Mouse (Mus musculus): ENCODE results near the gene Rpl23a. TPM values are rescaled to one million over a fixed set of nuclear protein-coding genes. Genes with fewer than 3 reads are reported as not detected.

Gene Rpl23a
- polyA plus RNA-seq, 1 experiment from 2014 or later, result 1,638 TPM

- 54% methylated on average over 2 of the region's 2 CpGs for WGBS
- no peak for TF ChIP-seq CTCF (IDR thresholded peaks at IDR 0.05; ENCODE audit: low read depth)
Measured at GRCm38 (mm10) chr11:78163045-78163444, 20.3 kb downstream of the Rpl23a start.

DNA sequence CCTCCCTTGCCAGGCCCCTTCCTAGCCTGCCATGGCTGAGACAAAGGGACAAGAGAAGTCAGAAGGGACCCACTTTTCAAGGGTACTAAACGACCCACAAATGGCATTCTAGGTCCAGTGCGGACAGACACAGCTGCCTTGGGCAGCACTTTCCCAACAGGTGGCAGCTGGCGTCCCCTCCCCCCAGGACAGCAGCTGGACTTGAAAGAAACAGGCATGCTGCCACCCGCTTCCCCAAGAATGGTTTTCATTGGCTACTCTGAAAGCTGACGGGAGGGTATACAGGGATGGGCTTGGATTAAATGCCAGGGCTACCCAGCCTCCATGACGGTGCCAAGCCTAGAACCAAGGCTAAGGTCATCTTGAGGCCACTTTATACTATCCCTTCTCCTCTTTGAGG lies 20.9 kb downstream of the Rpl23a start:
- 52% methylated on average over 6 of the region's 6 CpGs for WGBS
- DNase-seq (no peak), ATAC-seq (ENCODE audit: insufficient read depth) (no peak)
- H3K9ac ChIP-seq, result 0 out of 2 replicates have a peak overlapping the region, but pooled peaks have one; percentile 0
- TF ChIP-seq CTCF (IDR thresholded peaks at IDR 0.05; ENCODE audit: low read depth), result no peak
- peak overlapping the region; percentile 90 for H3K4me2 ChIP-seq
- peaks cover 10% of the 10 kb centered on the region for H3K4me1 ChIP-seq (ENCODE audit: insufficient read depth)
- no peaks in the 10 kb centered on the region for H3K27me3 ChIP-seq (ENCODE audit: insufficient read depth, low read length)
- H3K36me3 ChIP-seq (ENCODE audit: insufficient read depth), result peaks cover 54% of the 10 kb centered on the region
- 0 out of 2 replicates have a peak overlapping the region, but pooled peaks have one; percentile 99 for H3K27ac ChIP-seq (ENCODE audit: low read depth)
- no peaks in the 10 kb centered on the region for H3K9me3 ChIP-seq (ENCODE audit: low read depth, low read length)
- peak overlapping the region; percentile 100; the same call in 1 of the 2 replicates for H3K4me3 ChIP-seq (ENCODE audit: low read depth, low read length)

More at GRCm38 (mm10) chr11:78163045-78163444, 20.3 kb downstream of the Rpl23a start:
- ATAC-seq (ENCODE audit: insufficient read depth) (no peak), DNase-seq (no peak)
- Histone ChIP-seq H3K4me3 (ENCODE audit: low read depth, low read length) (peak overlapping the region; percentile 100), H3K36me3 (ENCODE audit: insufficient read depth) (peaks cover 49% of the 10 kb centered on the region), H3K4me1 (ENCODE audit: insufficient read depth) (peaks cover 10% of the 10 kb centered on the region), H3K9ac (peak overlapping the region; percentile 99), H3K27ac (ENCODE audit: low read depth) (peak overlapping the region; percentile 99), H3K27me3 (ENCODE audit: insufficient read depth, low read length) (no peaks in the 10 kb centered on the region), H3K4me2 (peak overlapping the region; percentile 90), H3K9me3 (ENCODE audit: low read depth, low read length) (no peaks in the 10 kb centered on the region)

- 49% methylated on average over 4 of the region's 4 CpGs for WGBS
- Histone ChIP-seq H3K9me3 (ENCODE audit: low read depth, low read length) (no peaks in the 10 kb centered on the region), H3K4me2 (peak overlapping the region; percentile 90; the same call in 1 of the 2 replicates), H3K27ac (ENCODE audit: low read depth) (0 out of 2 replicates have a peak overlapping the region, but pooled peaks have one; percentile 27), H3K27me3 (ENCODE audit: insufficient read depth, low read length) (no peaks in the 10 kb centered on the region), H3K4me1 (ENCODE audit: insufficient read depth) (peaks cover 10% of the 10 kb centered on the region), H3K9ac (0 out of 2 replicates have a peak overlapping the region, but pooled peaks have one; percentile 0), H3K4me3 (ENCODE audit: low read depth, low read length) (peak overlapping the region; percentile 10; the same call in 1 of the 2 replicates), H3K36me3 (ENCODE audit: insufficient read depth) (peaks cover 60% of the 10 kb centered on the region)
- DNase-seq (no peak), ATAC-seq (ENCODE audit: insufficient read depth) (no peak)
- no peak for TF ChIP-seq CTCF (IDR thresholded peaks at IDR 0.05; ENCODE audit: low read depth)
Measured at GRCm38 (mm10) chr11:78161968-78162367, 21.4 kb downstream of the Rpl23a start.

DNA sequence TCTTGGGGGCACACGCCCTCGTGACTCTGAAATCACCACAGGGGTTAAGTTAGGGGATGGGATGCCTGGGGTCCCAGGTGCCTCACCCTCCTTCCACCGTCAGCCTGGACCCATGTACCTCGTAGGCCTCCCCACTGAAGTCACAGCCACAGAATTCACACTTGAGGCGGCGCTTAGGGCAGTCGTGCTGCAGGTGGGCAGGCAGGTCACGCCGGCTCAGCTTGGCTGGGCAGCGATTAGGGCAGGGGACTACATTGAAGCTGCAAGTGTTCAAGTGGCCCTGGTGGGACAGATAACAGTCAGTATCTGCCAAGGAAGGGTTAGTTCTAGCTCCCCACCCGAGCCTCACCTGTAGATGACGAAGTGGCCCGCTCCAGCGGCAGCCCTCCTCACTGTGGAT lies 22.2 kb downstream of the Rpl23a start:
- Histone ChIP-seq H3K4me1 (ENCODE audit: insufficient read depth) (peaks cover 10% of the 10 kb centered on the region), H3K9ac (no peak overlapping the region), H3K4me3 (ENCODE audit: low read depth, low read length) (no peak overlapping the region), H3K9me3 (ENCODE audit: low read depth, low read length) (no peaks in the 10 kb centered on the region), H3K4me2 (no peak overlapping the region), H3K27ac (ENCODE audit: low read depth) (no peak overlapping the region), H3K27me3 (ENCODE audit: insufficient read depth, low read length) (no peaks in the 10 kb centered on the region), H3K36me3 (ENCODE audit: insufficient read depth) (peaks cover 68% of the 10 kb centered on the region)
- TF ChIP-seq CTCF (IDR thresholded peaks at IDR 0.05; ENCODE audit: low read depth), result no peak
- DNase-seq (no peak), ATAC-seq (ENCODE audit: insufficient read depth) (no peak)
- 82% methylated on average over 14 of the region's 14 CpGs for WGBS

GRCm38 (mm10) chr11:78160675-78161074 lies 22.7 kb downstream of the Rpl23a start:
- Histone ChIP-seq H3K4me1 (ENCODE audit: insufficient read depth) (peaks cover 6% of the 10 kb centered on the region; the same call in 1 of the 2 replicates), H3K9me3 (ENCODE audit: low read depth, low read length) (no peaks in the 10 kb centered on the region), H3K27ac (ENCODE audit: low read depth) (no peak overlapping the region), H3K4me2 (no peak overlapping the region), H3K27me3 (ENCODE audit: insufficient read depth, low read length) (no peaks in the 10 kb centered on the region), H3K4me3 (ENCODE audit: low read depth, low read length) (no peak overlapping the region), H3K36me3 (ENCODE audit: insufficient read depth) (peaks cover 72% of the 10 kb centered on the region), H3K9ac (no peak overlapping the region)
- TF ChIP-seq CTCF (IDR thresholded peaks at IDR 0.05; ENCODE audit: low read depth), result no peak
- WGBS, result 85% methylated on average over 3 of the region's 3 CpGs
- ATAC-seq (ENCODE audit: insufficient read depth) (no peak), DNase-seq (no peak)

DNA sequence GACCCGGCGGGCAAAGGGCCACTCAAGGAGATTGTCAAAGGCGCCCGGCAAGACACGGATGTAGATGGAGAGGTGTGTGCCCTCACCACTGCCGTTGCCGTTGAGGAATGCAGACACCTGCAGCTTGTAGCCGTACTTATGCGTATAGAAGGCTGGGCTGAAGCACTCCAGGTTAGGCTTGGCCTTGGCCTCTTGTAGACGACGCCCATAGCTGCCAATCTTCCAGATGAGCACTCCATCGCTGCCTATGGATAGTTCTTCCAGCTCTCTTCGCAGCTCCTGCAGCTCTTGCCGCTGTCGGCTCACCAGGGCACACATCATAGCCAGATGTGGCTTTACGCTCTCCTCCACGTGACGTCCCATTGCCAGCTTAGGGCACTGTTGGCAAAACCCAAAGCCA lies 23.2 kb downstream of the Rpl23a start:
- no peak overlapping the region for H3K4me3 ChIP-seq (ENCODE audit: low read depth, low read length)
- H3K27ac ChIP-seq (ENCODE audit: low read depth), result no peak overlapping the region
- DNase-seq (no peak), ATAC-seq (ENCODE audit: insufficient read depth) (no peak)
- H3K4me2 ChIP-seq, result no peak overlapping the region
- H3K36me3 ChIP-seq (ENCODE audit: insufficient read depth), result peaks cover 76% of the 10 kb centered on the region
- 75% methylated on average over 18 of the region's 18 CpGs for WGBS
- H3K4me1 ChIP-seq (ENCODE audit: insufficient read depth), result peaks cover 6% of the 10 kb centered on the region; the same call in 1 of the 2 replicates
- H3K27me3 ChIP-seq (ENCODE audit: insufficient read depth, low read length), result no peaks in the 10 kb centered on the region
- no peak for TF ChIP-seq CTCF (IDR thresholded peaks at IDR 0.05; ENCODE audit: low read depth)
- no peak overlapping the region for H3K9ac ChIP-seq
- H3K9me3 ChIP-seq (ENCODE audit: low read depth, low read length), result no peaks in the 10 kb centered on the region

- peak overlapping the region; percentile 8; the same call in 1 of the 2 replicates for H3K27ac ChIP-seq (ENCODE audit: low read depth)
- ATAC-seq (ENCODE audit: insufficient read depth) (no peak), DNase-seq (no peak)
- peaks cover 83% of the 10 kb centered on the region for H3K36me3 ChIP-seq (ENCODE audit: insufficient read depth)
- H3K4me1 ChIP-seq (ENCODE audit: insufficient read depth), result peaks cover 6% of the 10 kb centered on the region; the same call in 1 of the 2 replicates
- no peak overlapping the region for H3K4me2 ChIP-seq
- no peaks in the 10 kb centered on the region for H3K9me3 ChIP-seq (ENCODE audit: low read depth, low read length)
- TF ChIP-seq CTCF (IDR thresholded peaks at IDR 0.05; ENCODE audit: low read depth), result no peak
- no peak overlapping the region for H3K9ac ChIP-seq
- H3K27me3 ChIP-seq (ENCODE audit: insufficient read depth, low read length), result no peaks in the 10 kb centered on the region
- no peak overlapping the region for H3K4me3 ChIP-seq (ENCODE audit: low read depth, low read length)
- 57% methylated on average over 7 of the region's 7 CpGs for WGBS
Measured at GRCm38 (mm10) chr11:78159557-78159956, 23.8 kb downstream of the Rpl23a start.

All from lung, embryonic 14.5 days (tissue).